Mouse (Mus musculus): Measurements from ENCODE around the gene Sclt1. TPM values are rescaled to one million over a fixed set of nuclear protein-coding genes. Genes with fewer than 3 reads are reported as not detected.

Sclt1 gene
- polyA plus RNA-seq (2012; rRNA removed; ENCODE audit: low replicate concordance) = 4.1 and 8.7 TPM in 2 replicates

GRCm38 (mm10) chr3:41742278-41742934 lies at the start of gene Sclt1, which contains the start of gene D3Ertd751e:
Gene Sclt1, minus strand, starts transcription at chr3:41742514.
Gene D3Ertd751e, plus strand, starts transcription at chr3:41742611.

Other genes starting within 250 kb of the Sclt1 start
- gene Jade1, start 186.8 kb downstream of the Sclt1 start, polyA plus RNA-seq (2012; rRNA removed; ENCODE audit: low replicate concordance) = 17.8 and 31.2 TPM in 2 replicates
- 0.68 and 2.3 TPM in 2 replicates for gene D3Ertd751e, start 97 bp upstream of the Sclt1 start, polyA plus RNA-seq (2012; rRNA removed; ENCODE audit: low replicate concordance)